Mouse (Mus musculus): ENCODE measurements at regions not wholly inside any gene's neighbourhood (a gene's known extent, or its start where the extent isn't known, plus 50 kb on each side); places are given as distances from the start of the nearest gene placed in this dataset.
A peak's percentile ranks its signal among the peaks of the same experiment; 100 is the strongest.

DNA sequence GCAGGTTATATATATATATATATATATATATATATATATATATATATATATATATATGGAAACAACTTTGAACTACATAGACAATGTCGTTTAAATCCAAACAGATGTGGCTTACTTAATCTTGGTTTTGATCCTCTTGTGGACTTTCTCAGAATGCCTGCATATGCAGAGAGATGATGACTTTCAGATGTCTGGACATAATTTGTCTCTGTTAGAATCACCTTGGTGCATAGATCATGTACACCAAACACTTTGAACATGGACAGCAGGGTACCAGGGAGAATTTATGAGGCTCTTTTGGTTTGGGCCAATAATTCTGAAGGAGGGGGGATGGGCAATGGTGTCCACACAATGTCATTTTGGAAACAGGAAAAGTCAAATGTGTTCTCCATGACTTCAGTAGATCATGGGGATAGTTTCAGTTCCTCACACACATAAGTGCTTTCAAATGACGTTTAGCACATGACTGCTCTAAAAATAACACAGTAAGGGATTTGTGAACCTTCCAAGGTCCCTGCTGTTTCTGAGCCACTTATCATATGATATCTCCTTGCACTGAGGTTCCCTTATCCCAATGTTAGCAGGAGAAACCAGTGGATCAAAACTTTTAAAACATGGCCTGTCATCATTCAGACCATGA lies 177.4 kb upstream of the Pdzrn3 start:
- whole genome bisulfite sequencing, result 31% methylated on average over 2 of the region's 2 CpGs
- TF ChIP-seq POLR2A (IDR thresholded peaks at IDR 0.05; ENCODE audit: borderline replicate concordance, extremely low read depth, insufficient read depth, insufficient read length), result no peak
- Histone ChIP-seq H3K27ac (replicated peaks; ENCODE audit: low read depth, low read length) (no peak overlapping the region), H3K27me3 (ENCODE audit: control insufficient read depth, insufficient read depth, low read length) (no peaks in the 10 kb centered on the region), H3K4me2 (replicated peaks; ENCODE audit: low read depth, low read length, severe bottlenecking) (no peak overlapping the region), H3K9me3 (ENCODE audit: control insufficient read depth, low read length) (no peaks in the 10 kb centered on the region), H3K9ac (ENCODE audit: low read depth, low read length, severe bottlenecking) (no peak overlapping the region), H3K36me3 (ENCODE audit: control insufficient read depth, insufficient read depth, low read length) (no peaks in the 10 kb centered on the region), H3K4me1 (ENCODE audit: control insufficient read depth, insufficient read depth, low read length) (peaks cover 4% of the 10 kb centered on the region; the same call in 1 of the 2 replicates), H3K4me3 (replicated peaks; ENCODE audit: low read length) (no peak overlapping the region)
- peak; percentile 53; the same call in 1 of the 2 replicates for ATAC-seq (ENCODE audit: low FRiP score, low read depth)
- peak; percentile 64 for DNase-seq (ENCODE audit: low spot score)

- DNase-seq (ENCODE audit: low spot score) (no peak), ATAC-seq (ENCODE audit: low FRiP score, low read depth) (no peak)
- TF ChIP-seq POLR2A (IDR thresholded peaks at IDR 0.05; ENCODE audit: borderline replicate concordance, extremely low read depth, insufficient read depth, insufficient read length), result no peak
- no peaks in the 10 kb centered on the region for H3K4me1 ChIP-seq (ENCODE audit: control insufficient read depth, insufficient read depth, low read length)
- no peak overlapping the region for H3K4me3 ChIP-seq (replicated peaks; ENCODE audit: low read length)
- whole genome bisulfite sequencing, result 32% methylated on average over 7 of the region's 7 CpGs
- no peaks in the 10 kb centered on the region for H3K36me3 ChIP-seq (ENCODE audit: control insufficient read depth, insufficient read depth, low read length)
- H3K27me3 ChIP-seq (ENCODE audit: control insufficient read depth, insufficient read depth, low read length), result no peaks in the 10 kb centered on the region
- no peak overlapping the region for H3K4me2 ChIP-seq (replicated peaks; ENCODE audit: low read depth, low read length, severe bottlenecking)
- H3K27ac ChIP-seq (replicated peaks; ENCODE audit: low read depth, low read length), result no peak overlapping the region
- H3K9me3 ChIP-seq (ENCODE audit: control insufficient read depth, low read length), result no peaks in the 10 kb centered on the region
- H3K9ac ChIP-seq (ENCODE audit: low read depth, low read length, severe bottlenecking), result no peak overlapping the region
Measured at GRCm38 (mm10) chr6:101550501-101551268, 173.0 kb upstream of the Pdzrn3 start.

- no peak overlapping the region for H3K4me2 ChIP-seq (replicated peaks; ENCODE audit: low read depth, low read length, severe bottlenecking)
- H3K27me3 ChIP-seq (ENCODE audit: control insufficient read depth, insufficient read depth, low read length), result no peaks in the 10 kb centered on the region
- DNase-seq (ENCODE audit: low spot score) (peak; percentile 69), ATAC-seq (ENCODE audit: low FRiP score, low read depth) (no peak; the same call in 1 of the 2 replicates)
- H3K9ac ChIP-seq (ENCODE audit: low read depth, low read length, severe bottlenecking), result no peak overlapping the region
- no peak for TF ChIP-seq POLR2A (IDR thresholded peaks at IDR 0.05; ENCODE audit: borderline replicate concordance, extremely low read depth, insufficient read depth, insufficient read length)
- 54% methylated on average over 5 of the region's 5 CpGs for WGBS
- H3K27ac ChIP-seq (replicated peaks; ENCODE audit: low read depth, low read length), result no peak overlapping the region
- peaks cover under 1% of the 10 kb centered on the region for H3K4me1 ChIP-seq (ENCODE audit: control insufficient read depth, insufficient read depth, low read length)
- H3K4me3 ChIP-seq (replicated peaks; ENCODE audit: low read length), result no peak overlapping the region
- no peaks in the 10 kb centered on the region for H3K36me3 ChIP-seq (ENCODE audit: control insufficient read depth, insufficient read depth, low read length)
- no peaks in the 10 kb centered on the region for H3K9me3 ChIP-seq (ENCODE audit: control insufficient read depth, low read length)
Measured at GRCm38 (mm10) chr6:101537581-101537980, 159.9 kb upstream of the Pdzrn3 start.

- DNase-seq (ENCODE audit: low spot score) (peak; percentile 72), ATAC-seq (ENCODE audit: low FRiP score, low read depth) (peak; percentile 21; the same call in 1 of the 2 replicates)
- H3K4me3 ChIP-seq (replicated peaks; ENCODE audit: low read length), result no peak overlapping the region
- WGBS, result 35% methylated on average over 9 of the region's 9 CpGs
- H3K9me3 ChIP-seq (ENCODE audit: control insufficient read depth, low read length), result no peaks in the 10 kb centered on the region
- no peak for TF ChIP-seq POLR2A (IDR thresholded peaks at IDR 0.05; ENCODE audit: borderline replicate concordance, extremely low read depth, insufficient read depth, insufficient read length)
- no peak overlapping the region for H3K27ac ChIP-seq (replicated peaks; ENCODE audit: low read depth, low read length)
- no peak overlapping the region for H3K9ac ChIP-seq (ENCODE audit: low read depth, low read length, severe bottlenecking)
- peaks cover 10% of the 10 kb centered on the region for H3K4me1 ChIP-seq (ENCODE audit: control insufficient read depth, insufficient read depth, low read length)
- no peaks in the 10 kb centered on the region for H3K27me3 ChIP-seq (ENCODE audit: control insufficient read depth, insufficient read depth, low read length)
- H3K36me3 ChIP-seq (ENCODE audit: control insufficient read depth, insufficient read depth, low read length), result no peaks in the 10 kb centered on the region
- no peak overlapping the region for H3K4me2 ChIP-seq (replicated peaks; ENCODE audit: low read depth, low read length, severe bottlenecking)
Measured at GRCm38 (mm10) chr6:101534214-101535052, 156.7 kb upstream of the Pdzrn3 start.

DNA sequence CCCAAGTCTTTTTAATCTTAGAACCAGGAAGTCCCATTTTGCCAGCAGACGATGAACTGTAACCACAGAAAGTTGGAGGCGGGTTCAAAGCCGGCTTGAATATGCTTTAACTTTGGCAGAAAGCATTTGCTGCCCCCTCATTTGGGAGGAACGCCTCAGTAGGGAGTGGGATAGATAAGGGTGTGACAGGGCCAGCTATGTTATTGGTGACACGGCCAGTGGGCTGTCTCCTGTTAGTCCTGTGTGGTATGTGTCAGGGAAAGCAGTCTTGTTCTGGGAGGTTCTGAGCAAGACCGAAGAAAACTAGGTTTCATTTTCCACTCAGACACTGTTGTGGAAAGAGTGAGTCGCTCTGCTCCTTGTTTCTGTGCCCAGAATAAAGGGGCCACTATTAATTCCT lies 154.7 kb upstream of the Pdzrn3 start:
- Histone ChIP-seq H3K4me2 (replicated peaks; ENCODE audit: low read depth, low read length, severe bottlenecking) (peak overlapping the region; percentile 22; the same call in 1 of the 2 replicates), H3K27ac (replicated peaks; ENCODE audit: low read depth, low read length) (no peak overlapping the region), H3K9ac (ENCODE audit: low read depth, low read length, severe bottlenecking) (no peak overlapping the region), H3K9me3 (ENCODE audit: control insufficient read depth, low read length) (no peaks in the 10 kb centered on the region), H3K27me3 (ENCODE audit: control insufficient read depth, insufficient read depth, low read length) (no peaks in the 10 kb centered on the region), H3K4me1 (ENCODE audit: control insufficient read depth, insufficient read depth, low read length) (peaks cover 15% of the 10 kb centered on the region), H3K36me3 (ENCODE audit: control insufficient read depth, insufficient read depth, low read length) (no peaks in the 10 kb centered on the region), H3K4me3 (replicated peaks; ENCODE audit: low read length) (no peak overlapping the region)
- no peak for TF ChIP-seq POLR2A (IDR thresholded peaks at IDR 0.05; ENCODE audit: borderline replicate concordance, extremely low read depth, insufficient read depth, insufficient read length)
- WGBS, result 47% methylated on average over 7 of the region's 7 CpGs
- DNase-seq (ENCODE audit: low spot score) (peak; percentile 46), ATAC-seq (ENCODE audit: low FRiP score, low read depth) (no peak)
